Mouse (Mus musculus) liver, embryonic 13.5 days (tissue): ENCODE data around the gene Lrp4. TPM values are rescaled to one million over a fixed set of nuclear protein-coding genes. Genes with fewer than 3 reads are reported as not detected.

Experiments
- ATAC-seq: fragments of 200-750 bp; cut with Nextera tagmentation; 2 replicates; pipeline ENCODE4 v1.8.0; 2017; ENCODE audit warnings: low read depth, mild to moderate bottlenecking, moderate number of reproducible peaks, moderate library complexity
- DNase-seq: peaks from one replicate; pipeline ENCODE4 v3.0.0; 2022
- H3K27ac ChIP-seq: fragments of 300-500 bp; sonication (generic); 2 replicates; pipeline ENCODE4 v1.5.1; 2015; ENCODE audit warnings: moderate library complexity, mild to moderate bottlenecking, inconsistent platforms
- H3K27me3 ChIP-seq: fragments of 300-500 bp; sonication (generic); 2 replicates; pipeline ENCODE4 v1.6.1; 2015; ENCODE audit warnings: mild to moderate bottlenecking, inconsistent platforms
- H3K36me3 ChIP-seq: fragments of 300-500 bp; sonication (generic); 2 replicates; pipeline ENCODE4 v1.6.1; 2015; ENCODE audit warnings: mild to moderate bottlenecking, inconsistent platforms
- H3K4me1 ChIP-seq: fragments of 300-500 bp; sonication (generic); replicated peaks from 2 replicates; pipeline ENCODE4 v1.6.1; 2015; ENCODE audit warnings: inconsistent platforms
- H3K4me2 ChIP-seq: fragments of 300-500 bp; sonication (generic); 2 replicates; pipeline ENCODE4 v1.6.1; 2015; ENCODE audit warnings: inconsistent platforms, mild to moderate bottlenecking, moderate library complexity
- H3K4me3 ChIP-seq: fragments of 300-500 bp; sonication (generic); replicated peaks from 2 replicates; pipeline ENCODE4 v1.5.1; 2015; ENCODE audit warnings: mild to moderate bottlenecking, inconsistent platforms
- H3K9ac ChIP-seq: fragments of 300-500 bp; sonication (generic); 2 replicates; pipeline ENCODE4 v1.6.1; 2015; ENCODE audit warnings: mild to moderate bottlenecking, inconsistent platforms
- H3K9me3 ChIP-seq: fragments of 300-500 bp; sonication (generic); replicated peaks from 2 replicates; pipeline ENCODE4 v1.6.1; 2016; ENCODE audit warnings: inconsistent platforms
- WGBS: fragments of 180-500 bp; shearing (Covaris S2); methylation state at CpG from one replicate; pipeline ENCODE4 v1.1.7; 2015; ENCODE audit not compliant: insufficient replicate concordance; 5-methylcytosine and 5-hydroxymethylcytosine counted together
- polyA plus RNA-seq: library from polyadenylated mRNA; unstranded; fragments of >200 nt; fragmentation: Nextera tagmentation; extraction: Ambion mirVana; gene quantifications from 2 replicates; pipeline ENCODE4 v1.2.1, GENCODE M21; 2015

The Lrp4 gene
- polyA plus RNA-seq, 1 experiment from 2014 or later = 0.93 TPM

DNA sequence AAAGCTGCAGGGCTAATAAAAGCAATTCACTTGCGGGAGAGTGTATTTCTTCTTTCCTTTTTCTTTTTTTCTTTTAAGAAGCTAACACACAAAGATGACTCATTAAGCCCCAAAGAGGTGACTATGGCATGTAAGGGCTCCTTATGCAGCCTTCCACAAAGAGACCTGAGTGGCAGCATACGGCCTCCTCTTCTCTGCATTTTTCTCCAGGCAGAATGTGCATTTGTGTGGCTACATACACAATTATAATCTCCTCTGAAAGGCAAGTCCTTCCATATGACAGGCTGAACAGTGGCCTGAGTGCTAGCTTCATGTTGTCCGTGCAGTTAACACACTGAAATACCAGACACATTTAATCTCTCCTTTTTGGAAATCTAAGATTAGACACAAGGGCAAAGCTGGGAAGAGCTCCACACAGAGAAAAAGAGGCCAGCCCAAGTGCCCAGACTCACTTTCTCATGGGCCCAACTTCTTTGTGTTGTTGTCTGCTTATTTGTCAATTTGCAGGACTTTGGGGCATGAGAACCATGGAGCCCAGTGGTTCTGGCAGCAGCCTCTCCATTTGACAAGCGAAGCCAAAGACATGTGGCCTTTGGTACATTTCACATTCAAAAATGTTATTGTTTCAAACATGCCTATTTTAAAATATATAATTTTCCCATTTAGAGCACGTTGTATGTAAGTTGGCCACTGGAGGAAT lies 20.0 kb upstream of the Lrp4 start:
- Histone ChIP-seq H3K9me3 (no peaks in the 10 kb centered on the region), H3K9ac (no peak overlapping the region), H3K27ac (no peak overlapping the region), H3K36me3 (no peaks in the 10 kb centered on the region), H3K27me3 (no peaks in the 10 kb centered on the region), H3K4me2 (no peak overlapping the region), H3K4me3 (no peak overlapping the region), H3K4me1 (no peaks in the 10 kb centered on the region)
- ATAC-seq = no peak
- WGBS = 70% methylated on average over 5 of the region's 5 CpGs
- DNase-seq = no peak

GRCm38 (mm10) chr2:91439271-91439670 lies 18.0 kb upstream of the Lrp4 start:
- Histone ChIP-seq H3K27ac (no peak overlapping the region), H3K27me3 (no peaks in the 10 kb centered on the region), H3K4me1 (peaks cover 5% of the 10 kb centered on the region), H3K36me3 (no peaks in the 10 kb centered on the region), H3K9me3 (no peaks in the 10 kb centered on the region), H3K4me3 (no peak overlapping the region), H3K9ac (no peak overlapping the region), H3K4me2 (no peak overlapping the region)
- DNase-seq = no peak
- WGBS = 69% methylated on average over 10 of the region's 10 CpGs
- no peak for ATAC-seq

DNA sequence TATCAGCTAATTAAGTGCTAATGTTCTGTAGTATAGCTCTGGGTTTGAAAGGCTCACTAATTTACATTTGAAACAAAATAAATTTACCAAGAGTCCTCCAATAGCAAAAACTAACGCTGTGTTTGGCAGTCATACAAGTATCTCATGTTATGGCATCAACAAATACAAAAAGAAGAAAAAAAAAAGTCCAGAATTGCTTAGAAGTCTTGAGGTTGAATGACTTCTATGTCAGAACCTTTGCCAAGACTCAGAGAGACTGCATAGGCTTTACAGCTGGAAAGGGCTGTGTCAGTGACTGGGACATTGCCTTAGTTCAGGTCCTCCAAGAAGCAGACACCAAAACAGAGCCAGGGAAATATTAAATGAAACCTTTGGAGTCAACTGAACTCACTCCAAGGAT lies 17.4 kb upstream of the Lrp4 start:
- ATAC-seq = no peak
- no peak overlapping the region for H3K4me3 ChIP-seq
- WGBS = 70% methylated on average over 1 of the region's 1 CpGs
- no peak for DNase-seq
- H3K36me3 ChIP-seq = no peaks in the 10 kb centered on the region
- no peak overlapping the region for H3K9ac ChIP-seq
- H3K27me3 ChIP-seq = no peaks in the 10 kb centered on the region
- no peak overlapping the region for H3K4me2 ChIP-seq
- H3K27ac ChIP-seq = no peak overlapping the region
- H3K4me1 ChIP-seq = peaks cover 7% of the 10 kb centered on the region
- H3K9me3 ChIP-seq = no peaks in the 10 kb centered on the region

DNA sequence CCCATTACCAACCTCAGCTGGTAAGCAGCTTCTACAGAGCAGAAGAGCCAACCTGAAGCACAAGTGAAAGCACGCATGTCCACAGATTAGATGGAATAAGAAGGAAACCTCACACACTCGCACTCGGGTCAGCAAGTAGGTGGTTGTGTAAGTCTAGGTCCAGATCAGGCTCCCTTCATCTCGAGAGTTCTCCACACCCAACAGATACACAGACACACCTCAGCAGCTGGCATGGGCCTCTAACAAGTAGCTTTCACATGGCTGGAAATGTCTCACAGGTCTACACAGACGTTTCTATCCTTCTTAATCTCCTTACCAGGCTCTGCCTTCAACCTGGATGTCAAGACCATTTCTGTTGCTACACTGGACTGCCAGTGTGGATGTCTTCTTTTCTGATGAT lies 16.6 kb upstream of the Lrp4 start:
- 57% methylated on average over 5 of the region's 5 CpGs for WGBS
- H3K9me3 ChIP-seq = no peaks in the 10 kb centered on the region
- H3K4me1 ChIP-seq = peaks cover 7% of the 10 kb centered on the region
- no peaks in the 10 kb centered on the region for H3K27me3 ChIP-seq
- H3K4me3 ChIP-seq = no peak overlapping the region
- ATAC-seq = no peak
- no peak for DNase-seq
- H3K9ac ChIP-seq = no peak overlapping the region
- H3K27ac ChIP-seq = no peak overlapping the region
- no peaks in the 10 kb centered on the region for H3K36me3 ChIP-seq
- H3K4me2 ChIP-seq = no peak overlapping the region

DNA sequence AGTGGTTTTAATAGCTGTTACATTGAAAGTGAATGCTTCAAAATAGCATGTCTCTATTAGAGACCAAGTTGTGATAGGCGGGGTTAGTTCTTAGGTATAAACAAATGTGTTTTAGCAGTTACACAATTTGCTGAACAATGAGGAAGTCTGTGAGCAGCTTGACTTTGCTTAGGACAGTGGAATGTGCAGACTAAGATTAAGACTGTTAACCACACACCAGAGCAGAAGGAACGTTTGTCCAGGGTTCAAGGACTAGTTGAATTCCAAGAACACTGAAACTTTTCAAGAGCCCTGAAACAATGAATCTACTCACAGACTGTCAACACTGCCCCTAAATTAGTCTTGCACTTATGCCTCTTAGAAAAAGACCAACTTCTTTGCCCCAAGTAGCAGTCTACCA lies 15.6 kb upstream of the Lrp4 start:
- no peak overlapping the region for H3K27ac ChIP-seq
- H3K4me1 ChIP-seq = peaks cover 7% of the 10 kb centered on the region
- no peak overlapping the region for H3K4me2 ChIP-seq
- DNase-seq = no peak
- no peak for ATAC-seq
- H3K9ac ChIP-seq = no peak overlapping the region
- no peaks in the 10 kb centered on the region for H3K36me3 ChIP-seq
- no peaks in the 10 kb centered on the region for H3K9me3 ChIP-seq
- WGBS = 35% methylated on average over 2 of the region's 2 CpGs
- H3K27me3 ChIP-seq = no peaks in the 10 kb centered on the region
- no peak overlapping the region for H3K4me3 ChIP-seq

DNA sequence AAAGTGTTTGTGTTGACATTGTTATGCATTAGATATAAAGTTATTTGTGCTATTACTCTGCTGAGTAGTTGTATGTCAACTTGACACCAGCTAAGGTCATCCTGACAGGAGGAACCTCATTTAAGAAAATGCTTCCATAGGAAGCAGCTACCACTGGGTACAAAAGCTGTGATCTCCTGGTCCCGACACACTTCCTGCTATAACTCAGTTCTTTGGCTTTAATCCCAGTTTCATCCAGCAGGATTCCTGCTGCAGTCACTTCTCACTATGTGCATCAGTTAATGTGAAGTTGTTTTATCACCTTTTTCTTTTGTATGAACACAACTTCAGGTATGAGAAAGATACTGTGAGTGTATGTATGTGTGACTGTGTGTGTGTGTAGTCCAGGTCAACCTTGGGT lies 15.1 kb upstream of the Lrp4 start:
- Histone ChIP-seq H3K36me3 (no peaks in the 10 kb centered on the region), H3K9ac (no peak overlapping the region), H3K4me3 (no peak overlapping the region), H3K4me2 (no peak overlapping the region), H3K27ac (no peak overlapping the region), H3K9me3 (no peaks in the 10 kb centered on the region), H3K4me1 (peaks cover 7% of the 10 kb centered on the region), H3K27me3 (no peaks in the 10 kb centered on the region)
- ATAC-seq = no peak
- no peak for DNase-seq
- WGBS = 60% methylated on average over 1 of the region's 1 CpGs

DNA sequence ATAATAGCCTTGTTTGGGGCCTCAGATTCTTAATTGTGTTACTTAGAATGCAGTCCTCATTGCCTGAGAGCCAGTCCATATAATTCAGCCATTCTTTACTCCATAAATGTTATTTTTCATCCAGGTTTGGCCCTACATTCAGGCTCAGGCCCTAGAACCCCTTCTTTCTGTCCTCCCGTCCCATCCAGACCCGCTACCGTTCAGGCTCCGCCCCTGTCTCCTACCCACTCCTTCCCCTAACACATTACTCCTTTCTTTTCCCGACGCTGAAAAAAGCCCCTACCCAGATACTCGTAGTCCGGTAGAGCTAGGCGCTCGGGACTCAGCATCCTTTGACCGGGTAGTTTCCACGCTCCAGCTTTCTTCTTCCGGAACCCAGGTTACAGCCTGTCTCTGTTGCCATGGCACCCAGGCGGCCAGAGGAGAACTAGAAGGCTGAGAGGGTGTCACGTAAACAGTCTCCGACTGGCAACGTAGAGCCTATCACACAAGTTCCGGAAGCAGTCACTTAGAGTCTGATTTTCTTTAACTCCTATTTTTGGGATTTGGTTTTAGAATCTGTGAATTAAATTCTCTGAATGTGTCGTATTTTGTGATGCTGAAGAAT lies 12.9 kb upstream of the Lrp4 start, which contains the start of gene 1110051M20Rik:
TSS of gene 1110051M20Rik (minus strand) at position 419 of the 607 bp plus-strand sequence.
- no peaks in the 10 kb centered on the region for H3K27me3 ChIP-seq
- DNase-seq (peak; percentile 66), ATAC-seq (no peak)
- H3K4me1 ChIP-seq = peaks cover 7% of the 10 kb centered on the region
- H3K4me3 ChIP-seq = peak within 1 kb of the TSS; percentile 67
- H3K27ac ChIP-seq = no peak within 1 kb of the TSS
- H3K36me3 ChIP-seq = no peaks in the 10 kb centered on the region
- H3K9ac ChIP-seq = peak within 1 kb of the TSS; percentile 45
- 2% methylated on average over 19 of the region's 19 CpGs for WGBS
- H3K9me3 ChIP-seq = no peaks in the 10 kb centered on the region
- peak within 1 kb of the TSS; percentile 75 for H3K4me2 ChIP-seq

DNA sequence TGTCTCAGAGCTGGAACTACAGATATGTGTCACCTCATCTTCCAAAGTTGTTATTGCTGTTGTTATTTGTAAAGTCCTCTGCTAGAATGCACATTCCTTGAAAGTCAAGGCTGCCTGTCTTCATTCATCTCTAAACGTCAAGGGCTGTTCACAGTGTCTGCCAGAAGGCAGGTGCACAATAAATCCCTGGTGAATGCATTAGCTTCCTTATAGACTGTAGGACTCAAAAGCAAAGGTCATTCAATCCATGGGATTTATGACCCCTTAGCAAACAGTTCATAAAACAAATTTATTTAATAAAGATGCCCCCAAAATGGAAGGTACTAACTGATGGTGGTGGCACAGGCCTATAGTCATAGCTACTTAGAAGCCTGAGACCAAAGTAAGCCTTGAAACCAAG lies 7.6 kb upstream of the Lrp4 start:
- Histone ChIP-seq H3K9ac (no peak overlapping the region), H3K4me3 (no peak overlapping the region), H3K4me2 (no peak overlapping the region), H3K36me3 (no peaks in the 10 kb centered on the region), H3K27me3 (peaks cover 7% of the 10 kb centered on the region), H3K4me1 (peaks cover 14% of the 10 kb centered on the region), H3K9me3 (no peaks in the 10 kb centered on the region), H3K27ac (no peak overlapping the region)
- 53% methylated on average over 1 of the region's 1 CpGs for WGBS
- ATAC-seq (no peak), DNase-seq (no peak)

GRCm38 (mm10) chr2:91450316-91450715 lies 7.0 kb upstream of the Lrp4 start:
- DNase-seq (no peak), ATAC-seq (no peak)
- Histone ChIP-seq H3K9me3 (no peaks in the 10 kb centered on the region), H3K4me3 (no peak overlapping the region), H3K27me3 (peaks cover 14% of the 10 kb centered on the region), H3K4me1 (peaks cover 14% of the 10 kb centered on the region), H3K36me3 (no peaks in the 10 kb centered on the region), H3K9ac (no peak overlapping the region), H3K4me2 (no peak overlapping the region), H3K27ac (no peak overlapping the region)
- 55% methylated on average over 9 of the region's 9 CpGs for WGBS

- H3K9ac ChIP-seq = no peak overlapping the region
- no peak overlapping the region for H3K4me3 ChIP-seq
- DNase-seq (no peak), ATAC-seq (0 out of 2 replicates have a peak, but pooled peaks have one; percentile 40)
- H3K4me1 ChIP-seq = peaks cover 31% of the 10 kb centered on the region
- H3K27me3 ChIP-seq = peaks cover 37% of the 10 kb centered on the region
- WGBS = 31% methylated on average over 8 of the region's 8 CpGs
- peak overlapping the region; percentile 19; the same call in 1 of the 2 replicates for H3K4me2 ChIP-seq
- H3K9me3 ChIP-seq = no peaks in the 10 kb centered on the region
- no peak overlapping the region for H3K27ac ChIP-seq
- no peaks in the 10 kb centered on the region for H3K36me3 ChIP-seq
Observed at GRCm38 (mm10) chr2:91452658-91453057, 4.7 kb upstream of the Lrp4 start.

- DNase-seq = no peak
- WGBS = 56% methylated on average over 9 of the region's 9 CpGs
Observed at GRCm38 (mm10) chr2:91453231-91454075, 3.9 kb upstream of the Lrp4 start.

More at GRCm38 (mm10) chr2:91453231-91454075, 3.9 kb upstream of the Lrp4 start:
- Histone ChIP-seq H3K4me2 (0 out of 2 replicates have a peak overlapping the region, but pooled peaks have one; percentile 19), H3K4me1 (peaks cover 39% of the 10 kb centered on the region), H3K9me3 (no peaks in the 10 kb centered on the region), H3K9ac (no peak overlapping the region), H3K27me3 (peaks cover 45% of the 10 kb centered on the region), H3K27ac (no peak overlapping the region), H3K36me3 (no peaks in the 10 kb centered on the region), H3K4me3 (no peak overlapping the region)
- ATAC-seq = no peak
